Mouse (Mus musculus) olfactory bulb, adult 2 months (tissue): ENCODE results near the gene Slc5a4b.

Source experiments
- CTCF ChIP-seq: fragments of 200-500 bp; IDR thresholded peaks from 2 replicates; pipeline ENCODE4 v1.5.1; 2012; ENCODE audit warnings: low read depth, mild to moderate bottlenecking, low read length, moderate library complexity; ENCODE audit not compliant: insufficient read depth
- POLR2A ChIP-seq: fragments of 200-500 bp; IDR thresholded peaks from 2 replicates; pipeline ENCODE4 v1.6.1; 2012; ENCODE audit warnings: mild to moderate bottlenecking, low read depth, low read length, moderate library complexity; ENCODE audit not compliant: insufficient read depth

DNA sequence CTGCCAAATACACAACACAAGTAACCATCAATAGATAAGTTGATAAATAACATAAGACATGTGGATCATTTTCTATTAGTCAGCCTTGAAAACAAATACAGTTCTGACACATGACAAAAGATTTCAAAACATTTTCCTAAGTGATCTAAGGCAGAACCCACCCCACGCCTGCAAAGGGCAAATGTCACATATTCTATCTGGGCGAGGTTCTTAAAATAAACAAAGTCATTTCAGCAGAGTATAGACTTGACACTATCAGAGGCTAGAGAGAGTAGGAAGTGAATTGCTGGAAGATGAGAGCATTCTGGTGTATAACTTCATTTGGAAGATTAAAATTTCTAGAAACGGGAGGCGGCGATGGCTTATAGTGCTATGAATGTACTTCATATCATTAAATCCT is 10.7 kb upstream of the Slc5a4b start:
- TF ChIP-seq CTCF = no peak
- no peak for TF ChIP-seq POLR2A
